Mouse (Mus musculus) C2C12 (cell line): ENCODE results near the gene Stap2. TPM values are rescaled to one million over a fixed set of nuclear protein-coding genes. Genes with fewer than 3 reads are reported as not detected.
A peak's percentile ranks its signal among the peaks of the same experiment; 100 is the strongest.

Source experiments
- H3K27me3 ChIP-seq: one replicate; pipeline ENCODE4 v1.6.1; 2011; ENCODE audit not compliant: control insufficient read depth, insufficient read depth, insufficient read length
- H3K36me3 ChIP-seq: one replicate; pipeline ENCODE4 v1.6.1; 2011; ENCODE audit not compliant: control insufficient read depth, insufficient read depth
- H3K4me3 ChIP-seq: one replicate; pipeline ENCODE4 v1.5.1; 2011; ENCODE audit warnings: mild to moderate bottlenecking, control low read depth; ENCODE audit not compliant: poor library complexity, insufficient read depth, severe bottlenecking
- H3K79me2 ChIP-seq: one replicate; pipeline ENCODE4 v1.6.1; 2011; ENCODE audit not compliant: control insufficient read depth, insufficient read depth
- H3K79me3 ChIP-seq: one replicate; pipeline ENCODE4 v1.6.1; 2011; ENCODE audit warnings: low read depth, control low read depth
- H3ac ChIP-seq: one replicate; pipeline ENCODE3; 2011; ENCODE audit warnings: low read depth; ENCODE audit not compliant: control insufficient read depth, insufficient read length
- CEBPB ChIP-seq: IDR thresholded peaks from one replicate; pipeline ENCODE4 v1.6.1; 2011; ENCODE audit warnings: low read depth, mild to moderate bottlenecking, control low read depth, moderate library complexity
- CTCF ChIP-seq: IDR thresholded peaks from one replicate; pipeline ENCODE4 v1.5.1; 2011; ENCODE audit not compliant: control insufficient read depth, insufficient read depth, insufficient read length
- FOSL1 ChIP-seq: IDR thresholded peaks from one replicate; pipeline ENCODE4 v1.8.0; 2011; ENCODE audit warnings: mild to moderate bottlenecking, low read length; ENCODE audit not compliant: poor library complexity, insufficient read depth, severe bottlenecking
- MAX ChIP-seq: IDR thresholded peaks from one replicate; pipeline ENCODE4 v1.6.1; 2011; ENCODE audit warnings: mild to moderate bottlenecking, control low read depth
- MYOD1 ChIP-seq: IDR thresholded peaks from one replicate; pipeline ENCODE4 v1.6.1; 2011; ENCODE audit warnings: low read depth; ENCODE audit not compliant: control insufficient read depth, insufficient read length
- MYOG ChIP-seq: IDR thresholded peaks from one replicate; pipeline ENCODE4 v1.6.1; 2011; ENCODE audit not compliant: control insufficient read depth, insufficient read length; ENCODE audit errors: extremely low read depth
- USF1 ChIP-seq: IDR thresholded peaks from one replicate; pipeline ENCODE4 v1.6.1; 2011; ENCODE audit warnings: low read depth, mild to moderate bottlenecking, control low read depth, moderate library complexity
- polyA plus RNA-seq: library from polyadenylated mRNA; unstranded; fragments of >200 nt; fragmentation: generic; extraction: Trizol; gene quantifications from one replicate; pipeline ENCODE4 v1.2.1, GENCODE M21; 2012; ENCODE audit warnings: missing spikeins

Gene Stap2
- polyA plus RNA-seq, 1 experiment, result 0.48 TPM

DNA sequence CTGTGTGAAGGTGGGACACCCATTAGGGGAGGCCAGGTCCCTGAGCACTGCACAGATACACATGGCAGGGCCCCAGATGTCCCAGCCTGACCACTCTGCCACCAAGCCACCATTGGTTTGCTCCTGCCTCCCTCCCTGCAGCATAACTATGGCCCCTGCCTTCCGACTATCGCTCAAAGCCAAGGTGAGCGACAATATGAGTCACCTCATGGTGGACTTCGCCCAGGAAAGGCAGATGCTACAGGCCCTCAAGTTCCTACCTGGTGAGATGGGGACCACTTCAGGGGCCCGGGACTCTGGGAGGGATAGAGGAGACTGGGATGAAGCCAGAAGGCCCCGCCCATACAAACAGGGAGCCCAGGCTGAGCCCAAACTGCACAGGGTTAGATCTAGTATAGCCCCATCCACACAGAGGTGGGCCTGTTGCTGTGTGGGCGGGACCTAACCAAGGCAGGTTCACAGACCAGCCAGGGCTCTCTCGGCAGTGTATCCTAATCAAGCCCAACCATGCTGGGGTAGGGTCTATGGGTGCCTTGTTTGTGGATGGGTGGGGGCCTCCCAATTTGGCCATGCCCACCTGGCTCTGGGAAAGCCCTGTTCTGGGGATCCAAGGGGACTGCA, 15.0 kb downstream of the Stap2 start:
- Histone ChIP-seq H3K79me2 (no peaks in the 10 kb centered on the region), H3K4me3 (no peak overlapping the region), H3K79me3 (no peaks in the 10 kb centered on the region), H3ac (no peak overlapping the region), H3K27me3 (peaks cover 50% of the 10 kb centered on the region), H3K36me3 (no peaks in the 10 kb centered on the region)
- TF ChIP-seq CEBPB, result no peak
- no peak for TF ChIP-seq MYOD1
- TF ChIP-seq MYOG, result no peak
- no peak for TF ChIP-seq FOSL1
- TF ChIP-seq MAX, result no peak
- TF ChIP-seq CTCF, result no peak
- no peak for TF ChIP-seq USF1

DNA sequence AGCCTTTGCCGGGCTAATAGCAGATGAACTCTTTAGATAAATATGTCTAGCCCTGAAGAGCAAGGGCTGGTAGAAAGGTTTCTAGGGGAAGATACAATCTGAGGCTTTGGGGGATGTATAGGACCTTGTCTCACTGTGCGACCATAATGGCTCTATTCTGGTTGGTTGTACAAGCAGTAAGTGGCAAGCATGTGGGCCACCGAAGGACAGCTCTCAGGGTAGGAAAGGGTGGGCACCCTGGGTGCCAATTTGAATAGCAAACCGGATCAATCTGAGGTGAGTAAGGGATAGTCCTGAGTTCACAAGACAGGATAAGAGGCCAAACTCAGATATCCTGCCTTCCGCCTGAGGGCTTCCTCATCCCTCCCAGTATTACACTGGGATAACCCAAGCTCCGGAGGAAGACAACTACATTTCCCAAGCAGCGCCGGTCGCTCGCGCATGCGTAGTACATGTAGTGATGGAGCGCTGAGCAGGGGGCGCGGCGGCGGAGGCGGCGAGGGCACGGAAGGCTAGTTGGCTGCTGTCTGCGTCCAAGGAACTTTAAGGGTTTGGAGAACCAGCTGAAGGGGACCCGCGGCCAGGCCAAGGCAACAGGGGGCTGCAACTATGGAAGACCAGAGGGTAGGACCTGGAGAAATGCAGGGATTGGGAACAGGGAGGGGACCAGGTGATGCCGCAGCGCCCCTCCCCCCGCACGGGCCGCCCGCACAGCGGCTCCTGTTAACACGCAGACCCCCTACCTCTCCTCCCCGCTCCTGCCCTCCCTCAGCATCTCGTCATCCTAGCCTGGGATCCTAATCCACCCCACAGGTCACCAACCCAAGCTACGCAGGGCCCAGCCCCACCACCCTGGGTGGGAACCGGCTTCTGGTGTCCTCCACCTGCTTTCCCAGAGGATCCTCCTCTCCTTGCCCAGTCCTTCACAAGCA, 19.1 kb downstream of the Stap2 start, which contains the start of gene Fsd1:
Fsd1 (plus strand) TSS at position 480 of the 932 bp plus-strand sequence.
- H3K27me3 ChIP-seq, result peaks cover 25% of the 10 kb centered on the region
- H3K36me3 ChIP-seq, result no peaks in the 10 kb centered on the region
- TF ChIP-seq CEBPB, result no peak
- H3K79me3 ChIP-seq, result no peaks in the 10 kb centered on the region
- H3ac ChIP-seq, result no peak within 1 kb of the TSS
- no peaks in the 10 kb centered on the region for H3K79me2 ChIP-seq
- no peak within 1 kb of the TSS for H3K4me3 ChIP-seq

DNA sequence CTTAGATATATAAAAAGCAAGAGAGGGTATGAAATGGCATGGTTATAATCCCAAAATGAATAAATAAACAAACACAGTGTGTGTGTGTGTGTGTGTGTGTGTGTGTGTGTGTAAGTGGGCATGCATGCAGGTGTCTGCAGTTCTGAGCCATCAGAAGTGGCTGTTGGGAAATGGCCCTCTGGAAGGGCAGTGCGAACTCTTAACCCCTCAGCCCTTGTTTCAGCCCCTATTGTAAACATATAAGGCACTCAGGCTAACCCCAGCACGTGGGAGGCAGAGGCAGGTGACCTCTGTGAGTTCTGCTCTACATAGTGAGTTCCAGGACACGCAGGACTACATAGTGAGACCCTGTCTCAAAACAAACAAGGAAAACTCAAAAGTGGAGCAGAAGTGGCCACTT, 28.1 kb downstream of the Stap2 start:
- H3K4me3 ChIP-seq, result no peak overlapping the region
- H3ac ChIP-seq, result no peak overlapping the region
- H3K79me3 ChIP-seq, result no peaks in the 10 kb centered on the region
- TF ChIP-seq CTCF, result no peak
- no peak for TF ChIP-seq MYOG
- no peak for TF ChIP-seq MYOD1
- TF ChIP-seq USF1, result no peak
- no peak for TF ChIP-seq FOSL1
- TF ChIP-seq MAX, result no peak
- no peak for TF ChIP-seq CEBPB
- H3K79me2 ChIP-seq, result no peaks in the 10 kb centered on the region
- H3K36me3 ChIP-seq, result no peaks in the 10 kb centered on the region
- H3K27me3 ChIP-seq, result peaks cover 17% of the 10 kb centered on the region

DNA sequence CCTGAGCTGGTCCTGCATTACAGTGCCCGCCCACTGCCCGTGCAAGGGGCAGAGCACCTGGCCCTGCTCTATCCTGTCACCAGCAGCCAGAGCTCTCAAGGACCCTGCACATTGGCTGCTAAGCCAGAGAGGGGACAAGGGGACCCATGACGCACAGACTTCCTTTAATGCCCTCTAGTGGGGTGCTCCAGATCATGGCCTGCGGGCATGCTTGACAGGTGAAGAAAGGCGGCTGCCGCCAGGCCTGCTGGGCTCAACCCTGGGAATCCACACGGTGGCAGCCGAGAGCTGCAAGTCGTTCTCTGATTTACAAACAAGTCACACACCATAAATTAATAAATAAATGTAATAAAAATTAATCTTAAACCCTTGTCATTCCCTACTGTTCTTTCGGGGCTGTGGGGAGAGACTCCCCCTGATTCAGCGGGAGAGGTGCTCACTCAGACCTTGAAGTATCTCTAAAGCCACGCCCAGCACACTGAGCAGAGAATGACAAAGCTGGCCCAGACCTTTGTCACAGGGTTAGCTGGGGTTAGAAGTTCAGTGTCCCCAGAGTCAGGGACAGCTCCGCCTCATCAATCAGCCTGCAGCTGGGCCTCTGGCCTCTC, 29.0 kb downstream of the Stap2 start:
- Histone ChIP-seq H3K4me3 (no peak overlapping the region), H3K27me3 (peaks cover 25% of the 10 kb centered on the region), H3ac (no peak overlapping the region), H3K79me2 (no peaks in the 10 kb centered on the region), H3K79me3 (no peaks in the 10 kb centered on the region), H3K36me3 (no peaks in the 10 kb centered on the region)
- TF ChIP-seq FOSL1 (no peak), CTCF (peak; percentile 71)

DNA sequence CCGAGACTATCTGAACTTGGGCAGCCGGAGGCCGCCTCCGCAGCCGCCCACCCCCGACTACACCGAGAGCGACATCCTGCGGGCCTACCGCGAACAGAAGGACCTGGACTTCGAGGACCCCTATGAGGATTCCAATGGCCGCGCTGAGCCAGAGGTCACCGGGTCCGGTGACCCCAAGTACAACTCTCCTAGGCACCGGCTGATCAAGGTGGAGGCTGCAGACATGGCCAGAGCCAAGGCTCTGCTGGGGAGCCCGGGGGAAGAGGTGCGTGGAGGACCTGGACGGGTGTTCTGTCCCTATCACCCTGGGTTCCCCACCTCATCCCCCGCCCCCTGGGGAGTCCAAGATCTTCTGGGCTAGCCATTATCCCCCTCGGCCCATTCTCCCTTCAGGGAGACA, 33.9 kb downstream of the Stap2 start:
- no peak overlapping the region for H3K4me3 ChIP-seq
- H3K79me3 ChIP-seq, result no peaks in the 10 kb centered on the region
- no peak for TF ChIP-seq CEBPB
- TF ChIP-seq MYOD1, result no peak
- no peak for TF ChIP-seq MYOG
- no peak for TF ChIP-seq CTCF
- TF ChIP-seq USF1, result no peak
- no peak for TF ChIP-seq FOSL1
- no peak for TF ChIP-seq MAX
- no peak overlapping the region for H3ac ChIP-seq
- peaks cover 35% of the 10 kb centered on the region for H3K27me3 ChIP-seq
- H3K36me3 ChIP-seq, result peaks cover 13% of the 10 kb centered on the region
- H3K79me2 ChIP-seq, result no peaks in the 10 kb centered on the region
